29 mouse cellular contexts compared by ENCODE assay signal in the genomic region with DNA sequence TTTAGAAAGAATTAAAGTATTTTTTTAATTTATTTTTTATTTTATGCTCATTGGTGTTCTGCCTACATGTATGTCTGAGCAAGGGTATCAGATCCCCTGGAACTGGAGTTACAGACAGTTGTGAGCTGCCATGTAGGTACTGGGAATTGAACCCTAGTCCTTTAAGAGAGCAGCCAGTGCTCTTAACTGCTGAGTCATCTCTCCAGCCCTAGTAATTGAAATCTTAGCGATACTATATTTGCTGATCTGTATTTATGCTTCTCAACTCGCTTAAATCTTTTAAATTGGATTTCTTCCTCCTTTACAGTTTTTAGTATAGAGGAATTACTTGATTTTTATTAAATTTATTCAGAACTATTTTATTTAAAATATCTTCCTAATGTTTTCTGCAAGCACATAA. TPM values are rescaled to one million over a fixed set of nuclear protein-coding genes. Genes with fewer than 3 reads are reported as not detected.
"Had no signal": no experiment of that assay in that cellular context is flagged by ENCODE, and none has a peak within 500 bp of the region (broad histone marks: within the 10 kb centered on the region; RNA-seq: fewer than 3 reads in every experiment).

No protein-coding gene starts in this region.

- DNase-seq: gastrocnemius, postnatal 10 days; gastrocnemius, postnatal 25 days; heart, adult 11 months; heart, postnatal 10 days; kidney, adult 11 months; kidney, adult 2 months; kidney, adult 9 months; kidney, postnatal 14 days; kidney, postnatal 36 days; liver; liver, embryonic 13.5 days; liver, postnatal 0 days had no signal

- H3K27me3 ChIP-seq: heart, embryonic 12.5 days; hindbrain, embryonic 13.5 days; hindbrain, embryonic 15.5 days; kidney, embryonic 15.5 days; limb, embryonic 12.5 days; liver, embryonic 13.5 days; liver, embryonic 15.5 days had no signal

- H3K27ac ChIP-seq: hindbrain, embryonic 13.5 days; hindbrain, embryonic 15.5 days; hindbrain, postnatal 0 days; kidney, embryonic 15.5 days; kidney, postnatal 0 days; left cerebral cortex, adult 2 months; limb, embryonic 10.5 days; limb, embryonic 12.5 days; liver, embryonic 13.5 days; liver, embryonic 15.5 days had no signal

- H3K36me3 ChIP-seq: heart, embryonic 10.5 days; heart, embryonic 12.5 days; hindbrain, embryonic 13.5 days; hindbrain, embryonic 15.5 days; kidney, embryonic 15.5 days; limb, embryonic 10.5 days; limb, embryonic 12.5 days; liver, embryonic 13.5 days; liver, embryonic 15.5 days had no signal

- H3K4me3 ChIP-seq: heart, embryonic 10.5 days; heart, embryonic 12.5 days; hindbrain, embryonic 13.5 days; hindbrain, embryonic 15.5 days; kidney, embryonic 15.5 days; left cerebral cortex, adult 2 months; limb, embryonic 10.5 days; limb, embryonic 12.5 days; liver, embryonic 13.5 days; liver, embryonic 15.5 days had no signal

- H3K4me2 ChIP-seq: heart, embryonic 12.5 days; hindbrain, embryonic 13.5 days; hindbrain, embryonic 15.5 days; kidney, embryonic 15.5 days; limb, embryonic 12.5 days; liver, embryonic 11.5 days; liver, embryonic 13.5 days; liver, embryonic 15.5 days had no signal

- H3K9me3 ChIP-seq: heart, embryonic 10.5 days; heart, embryonic 12.5 days; hindbrain, embryonic 13.5 days; hindbrain, embryonic 15.5 days; kidney, embryonic 15.5 days; limb, embryonic 10.5 days; limb, embryonic 12.5 days; liver, embryonic 13.5 days; liver, embryonic 15.5 days had no signal

- H3K9ac ChIP-seq: heart, embryonic 12.5 days; hindbrain, embryonic 13.5 days; hindbrain, embryonic 15.5 days; kidney, embryonic 15.5 days; limb, embryonic 12.5 days; liver, embryonic 13.5 days; liver, embryonic 15.5 days; liver, postnatal 0 days had no signal

- H3K4me1 ChIP-seq: hindbrain, embryonic 13.5 days; hindbrain, embryonic 15.5 days; limb, embryonic 12.5 days; liver, embryonic 13.5 days; liver, embryonic 15.5 days had no signal

- ATAC-seq: hindbrain, postnatal 0 days; intestine, embryonic 16.5 days; liver, postnatal 0 days had no signal

RNA-seq across cellular contexts. Expression of gene Gm5105, which starts 26.2 kb away (rescaled TPM):
- total RNA-seq: hematopoietic stem cell, adult 5-6 weeks; hindbrain, postnatal 0 days; layer of hippocampus, adult 18-20 months; left cerebral cortex, postnatal 14 days had no signal
- polyA plus RNA-seq: heart, embryonic 10.5 days; hindbrain, embryonic 11.5 days; kidney, adult 2 months; kidney, embryonic 15.5 days; limb, embryonic 10.5 days; liver, embryonic 11.5 days; liver, embryonic 13.5 days; liver, postnatal 0 days had no signal
